Mouse (Mus musculus): ENCODE results near the gene Rnf186.

Gene Rnf186

DNA sequence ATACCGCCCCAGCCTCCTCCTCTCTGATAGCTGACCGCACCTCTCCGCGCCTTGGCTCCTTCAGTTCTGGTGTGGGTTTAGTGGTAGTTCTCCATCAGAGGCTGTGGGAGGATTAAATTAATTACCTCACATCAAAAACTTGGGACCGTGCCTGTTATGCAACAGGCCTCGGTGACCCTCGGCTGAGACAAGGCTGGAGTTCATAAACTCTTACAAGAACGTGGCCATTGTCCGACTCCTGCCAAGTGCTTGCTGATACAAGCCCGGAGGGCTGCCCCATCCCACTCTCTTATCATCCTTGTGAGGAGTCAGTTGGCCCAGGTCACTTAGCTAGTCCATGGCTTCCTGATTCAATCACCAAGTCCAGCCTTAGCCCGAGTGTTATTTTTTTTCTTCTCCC lies 46.4 kb downstream of the Rnf186 start:
- DNase-seq (ENCODE audit: low spot score in 2 of 2): no peak

GRCm38 (mm10) chr4:139014793-139015192 lies 47.9 kb downstream of the Rnf186 start:
- DNase-seq (ENCODE audit: low spot score in 2 of 2): no peak
